Mouse (Mus musculus) spleen, adult 2 months (tissue): ENCODE data around the gene Olfr1126. TPM values are rescaled to one million over a fixed set of nuclear protein-coding genes. Genes with fewer than 3 reads are reported as not detected.
"Not testable (repeated sequence)": the region's sequence is repeated elsewhere in the genome, so short reads cannot be mapped to it uniquely, and the experiment has no call there.

ENCODE experiments used
- DNase-seq, 2 experiments: peaks; one replicate each; pipeline versions ENCODE4 v3.0.0 to v3.0.0-alpha.2; 2012 to 2021; ENCODE audit warnings: low spot score in 2 of 2, low read depth in 1 of 2
- H3K27ac ChIP-seq: fragments of 200-500 bp; 2 replicates; pipeline ENCODE4 v1.5.1; 2012; ENCODE audit warnings: low read length, inconsistent platforms; ENCODE audit not compliant: insufficient read depth
- H3K27me3 ChIP-seq: fragments of 200-500 bp; 2 replicates; pipeline ENCODE4 v1.6.1; 2012; ENCODE audit warnings: mild to moderate bottlenecking, moderate library complexity, low read length, inconsistent platforms; ENCODE audit not compliant: control insufficient read depth, insufficient read depth
- H3K36me3 ChIP-seq: fragments of 200-500 bp; 2 replicates; pipeline ENCODE4 v1.6.1; 2012; ENCODE audit warnings: mild to moderate bottlenecking, low read length, inconsistent platforms; ENCODE audit not compliant: control insufficient read depth, insufficient read depth
- H3K4me1 ChIP-seq: fragments of 200-500 bp; 2 replicates; pipeline ENCODE4 v1.6.1; 2011; ENCODE audit warnings: inconsistent platforms; ENCODE audit not compliant: control insufficient read depth, insufficient read depth, insufficient read length
- H3K4me3 ChIP-seq: fragments of 200-500 bp; 2 replicates; pipeline ENCODE4 v1.5.1; 2011; ENCODE audit warnings: mild to moderate bottlenecking, inconsistent platforms; ENCODE audit not compliant: insufficient read depth, insufficient read length; ENCODE audit errors: extremely low read depth
- CTCF ChIP-seq: fragments of 200-500 bp; IDR thresholded peaks from 2 replicates; pipeline ENCODE4 v1.5.1; 2011; ENCODE audit warnings: mild to moderate bottlenecking, inconsistent platforms; ENCODE audit not compliant: insufficient read depth, insufficient read length, insufficient replicate concordance; ENCODE audit errors: extremely low read depth
- POLR2A ChIP-seq: fragments of 200-500 bp; IDR thresholded peaks from 2 replicates; pipeline ENCODE4 v1.6.1; 2011; ENCODE audit warnings: low read depth, low read length, inconsistent platforms
- WGBS: fragments of 180-500 bp; shearing (Covaris S2); methylation state at CpG from one replicate; pipeline ENCODE4 v1.1.7; 2018; 5-methylcytosine and 5-hydroxymethylcytosine counted together
- polyA plus RNA-seq: library from polyadenylated mRNA; depleted of rRNA; stranded (reverse); fragments of >200 nt; gene quantifications from 2 replicates; pipeline ENCODE4 v1.2.3, GENCODE M21; 2012; rRNA removed

The Olfr1126 gene
- polyA plus RNA-seq, 1 experiment, result not detected

- Histone ChIP-seq H3K4me1 (no peaks in the 10 kb centered on the region), H3K4me3 (no peak overlapping the region), H3K27me3 (no peaks in the 10 kb centered on the region), H3K27ac (no peak overlapping the region), H3K36me3 (no peaks in the 10 kb centered on the region)
- no peak for DNase-seq
- WGBS, result 67% methylated on average over 2 of the region's 2 CpGs
- TF ChIP-seq POLR2A (no peak), CTCF (no peak)
These were observed 28.5 kb downstream of the Olfr1126 start for GRCm38 (mm10) chr2:87482276-87482675.

GRCm38 (mm10) chr2:87496993-87497392 is 43.2 kb downstream of the Olfr1126 start, which contains the start of gene Pramel7:
Gene Pramel7, minus strand, starts transcription at chr2:87497093.
- not testable (repeated sequence) for DNase-seq, H3K27me3 ChIP-seq, H3K36me3 ChIP-seq, H3K27ac ChIP-seq, H3K4me3 ChIP-seq, H3K4me1 ChIP-seq
- 74% methylated on average over 4 of the region's 5 CpGs for WGBS

GRCm38 (mm10) chr2:87506265-87506664 is 52.5 kb downstream of the Olfr1126 start, which contains the start of gene Pramel6:
Gene Pramel6, plus strand, starts transcription at chr2:87506565.
- WGBS, result 83% methylated on average over 6 of the region's 6 CpGs

More at GRCm38 (mm10) chr2:87506265-87506664, 52.5 kb downstream of the Olfr1126 start, which contains the start of gene Pramel6:
- no peak for DNase-seq
- Histone ChIP-seq H3K27ac (no peak within 1 kb of the TSS), H3K27me3 (no peaks in the 10 kb centered on the region), H3K36me3 (no peaks in the 10 kb centered on the region), H3K4me3 (no peak within 1 kb of the TSS), H3K4me1 (no peaks in the 10 kb centered on the region)
- TF ChIP-seq CTCF, result no peak
- no peak for TF ChIP-seq POLR2A

Other genes starting within 250 kb of the Olfr1126 start
- not detected in 2 replicates for gene Olfr1113, start 245.0 kb upstream of the Olfr1126 start, polyA plus RNA-seq
- gene Olfr1115, start 205.9 kb upstream of the Olfr1126 start, polyA plus RNA-seq, result not detected in 2 replicates
- not detected in 2 replicates for gene Olfr1116, start 186.4 kb upstream of the Olfr1126 start, polyA plus RNA-seq
- gene Olfr1118, start 146.4 kb upstream of the Olfr1126 start, polyA plus RNA-seq, result not detected in 2 replicates
- gene Olfr1120, start 99.1 kb upstream of the Olfr1126 start, polyA plus RNA-seq, result not detected in 2 replicates
- gene Olfr1121, start 84.1 kb upstream of the Olfr1126 start, polyA plus RNA-seq, result not detected in 2 replicates
- gene Olfr1122, start 68.1 kb upstream of the Olfr1126 start, polyA plus RNA-seq, result not detected in 2 replicates
- gene Olfr1123, start 37.3 kb upstream of the Olfr1126 start, polyA plus RNA-seq, result not detected in 2 replicates
- not detected in 2 replicates for gene Olfr1124, start 23.7 kb upstream of the Olfr1126 start, polyA plus RNA-seq
- not detected in 2 replicates for gene Pramel7, start 43.1 kb downstream of the Olfr1126 start, polyA plus RNA-seq
- not detected in 2 replicates for gene Pramel6, start 52.6 kb downstream of the Olfr1126 start, polyA plus RNA-seq
- not detected in 2 replicates for gene Olfr153, start 77.8 kb downstream of the Olfr1126 start, polyA plus RNA-seq
- not detected in 2 replicates for gene Olfr1128, start 91.6 kb downstream of the Olfr1126 start, polyA plus RNA-seq
- not detected in 2 replicates for gene Olfr1129, start 119.9 kb downstream of the Olfr1126 start, polyA plus RNA-seq
- not detected in 2 replicates for gene Olfr1130, start 152.2 kb downstream of the Olfr1126 start, polyA plus RNA-seq
- gene Olfr1131, start 173.1 kb downstream of the Olfr1126 start, polyA plus RNA-seq, result not detected in 2 replicates
- not detected in 2 replicates for gene Olfr1132, start 183.6 kb downstream of the Olfr1126 start, polyA plus RNA-seq
- not detected in 2 replicates for gene Olfr1133, start 193.4 kb downstream of the Olfr1126 start, polyA plus RNA-seq
- gene Olfr1134, start 204.5 kb downstream of the Olfr1126 start, polyA plus RNA-seq, result not detected in 2 replicates
- gene Olfr1135, start 219.7 kb downstream of the Olfr1126 start, polyA plus RNA-seq, result not detected in 2 replicates
- not detected in 2 replicates for gene Olfr1136, start 240.0 kb downstream of the Olfr1126 start, polyA plus RNA-seq